Mouse (Mus musculus): ENCODE results near the gene Mup21. TPM values are rescaled to one million over a fixed set of nuclear protein-coding genes. Genes with fewer than 3 reads are reported as not detected.

Gene Mup21
- polyA plus RNA-seq (2012; rRNA removed), result not detected in 2 replicates

DNA sequence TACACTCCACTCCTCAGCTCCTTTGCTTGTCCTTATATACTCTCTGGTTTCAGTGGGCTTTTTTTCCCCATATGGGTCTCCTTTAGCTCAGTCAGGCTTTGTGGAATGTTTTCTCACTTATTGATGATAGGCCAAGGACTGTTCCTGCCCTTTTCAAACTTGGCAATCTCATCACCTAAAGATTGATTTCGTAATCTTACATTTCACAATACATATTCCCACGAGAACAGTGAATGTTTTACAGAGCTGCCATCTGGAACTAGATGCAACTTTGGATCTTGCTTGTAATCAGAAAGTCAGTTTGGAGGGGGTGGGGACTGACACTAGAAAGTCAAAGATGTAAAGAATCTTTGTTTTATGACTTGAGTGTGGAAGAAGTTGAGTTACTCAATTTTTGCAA lies at the start of gene Mup21:
Gene Mup21, minus strand, starts transcription at position 53 of the 400 bp plus-strand sequence.

Other genes starting within 250 kb of the Mup21 start
- not detected in 2 replicates for gene Mup20, start 96.7 kb downstream of the Mup21 start, polyA plus RNA-seq (2012; rRNA removed)
- gene Mup3, start 63.5 kb downstream of the Mup21 start, polyA plus RNA-seq (2012; rRNA removed), result not detected in 2 replicates
- gene Zfp37, start 80.2 kb upstream of the Mup21 start, polyA plus RNA-seq (2012; rRNA removed), result 0.33 and 0.74 TPM in 2 replicates
- 13.3 and 15.9 TPM in 2 replicates for gene Slc31a2, start 111.7 kb upstream of the Mup21 start, polyA plus RNA-seq (2012; rRNA removed)
- gene Fkbp15, start 209.7 kb upstream of the Mup21 start, polyA plus RNA-seq (2012; rRNA removed), result 24.1 and 25.5 TPM in 2 replicates
- gene Slc31a1, start 209.9 kb upstream of the Mup21 start, polyA plus RNA-seq (2012; rRNA removed), result 29.6 and 30.3 TPM in 2 replicates

Measured in colon, adult 2 months (tissue).